Mouse (Mus musculus) ES-Bruce4 (cell line): ENCODE measurements around the gene Cacna1d.

Experiments used
- CTCF ChIP-seq: IDR thresholded peaks from one replicate; pipeline ENCODE4 v1.8.1; 2011; ENCODE audit warnings: low read depth, low read length
- EP300 ChIP-seq: IDR thresholded peaks from 2 replicates; pipeline ENCODE4 v1.6.1; 2011; ENCODE audit warnings: low read depth, low read length; ENCODE audit not compliant: insufficient read depth
- POLR2A ChIP-seq: IDR thresholded peaks from one replicate; pipeline ENCODE4 v1.8.1; 2011; ENCODE audit warnings: low read length; ENCODE audit not compliant: insufficient read depth

- TF ChIP-seq POLR2A: no peak
- TF ChIP-seq CTCF: no peak
- 0 out of 2 replicates have a peak, but pooled peaks have one; percentile 24 for TF ChIP-seq EP300
These were observed 60.8 kb downstream of the Cacna1d start for GRCm38 (mm10) chr14:30430446-30430845.
